Mouse (Mus musculus) liver, embryonic 16.5 days (tissue): ENCODE data around the gene Crip3. TPM values are rescaled to one million over a fixed set of nuclear protein-coding genes. Genes with fewer than 3 reads are reported as not detected.

Experiments
- ATAC-seq: fragments of 200-750 bp; cut with Nextera tagmentation; 2 replicates; pipeline ENCODE4 v1.8.0; 2017; ENCODE audit warnings: low read depth, mild to moderate bottlenecking, moderate number of reproducible peaks, moderate library complexity
- H3K27ac ChIP-seq: fragments of 300-500 bp; sonication (generic); 2 replicates; pipeline ENCODE4 v1.5.1; 2014; ENCODE audit warnings: mild to moderate bottlenecking, low read length
- H3K27me3 ChIP-seq: fragments of 300-500 bp; sonication (generic); 2 replicates; pipeline ENCODE4 v1.6.1; 2014; ENCODE audit warnings: low read depth, low read length, mixed read lengths; ENCODE audit not compliant: control insufficient read depth, insufficient read depth
- H3K36me3 ChIP-seq: fragments of 300-500 bp; sonication (generic); 2 replicates; pipeline ENCODE4 v1.6.1; 2014; ENCODE audit warnings: mild to moderate bottlenecking; ENCODE audit not compliant: control insufficient read depth, insufficient read depth
- H3K4me1 ChIP-seq: fragments of 300-500 bp; sonication (generic); 2 replicates; pipeline ENCODE4 v1.6.1; 2014; ENCODE audit warnings: low read depth, low read length, mixed read lengths; ENCODE audit not compliant: control insufficient read depth
- H3K4me2 ChIP-seq: fragments of 300-500 bp; sonication (generic); 2 replicates; pipeline ENCODE4 v1.6.1; 2014; ENCODE audit warnings: low read depth, low read length, mixed read lengths
- H3K4me3 ChIP-seq: fragments of 300-500 bp; sonication (generic); 2 replicates; pipeline ENCODE4 v1.5.1; 2014; ENCODE audit warnings: low read depth, mild to moderate bottlenecking, low read length
- H3K9ac ChIP-seq: fragments of 300-500 bp; sonication (generic); 2 replicates; pipeline ENCODE4 v1.6.1; 2014; ENCODE audit warnings: low read depth, low read length
- H3K9me3 ChIP-seq: fragments of 300-500 bp; sonication (generic); replicated peaks from 2 replicates; pipeline ENCODE4 v1.6.1; 2016; ENCODE audit warnings: low read length; ENCODE audit not compliant: control insufficient read depth
- WGBS: fragments of 180-500 bp; shearing (Covaris S2); extraction: QIAGEN DNeasy Blood & Tissue Kit; methylation state at CpG from one replicate; pipeline ENCODE4 v1.1.7; 2014; ENCODE audit not compliant: insufficient replicate concordance; 5-methylcytosine and 5-hydroxymethylcytosine counted together
- polyA plus RNA-seq: library from polyadenylated mRNA; unstranded; fragments of >200 nt; fragmentation: Nextera tagmentation; extraction: Ambion mirVana; gene quantifications from 2 replicates; pipeline ENCODE4 v1.2.1, GENCODE M21; 2015

Gene Crip3
- polyA plus RNA-seq, 1 experiment from 2014 or later = not detected

GRCm38 (mm10) chr17:46419717-46420116, 9.0 kb upstream of the Crip3 start:
- no peaks in the 10 kb centered on the region for H3K4me1 ChIP-seq

GRCm38 (mm10) chr17:46426496-46426895, 2.2 kb upstream of the Crip3 start:
- H3K9me3 ChIP-seq = no peaks in the 10 kb centered on the region
- no peaks in the 10 kb centered on the region for H3K27me3 ChIP-seq
- no peak overlapping the region for H3K4me2 ChIP-seq
- no peaks in the 10 kb centered on the region for H3K4me1 ChIP-seq
- no peak for ATAC-seq
- no peak overlapping the region for H3K9ac ChIP-seq
- no peak overlapping the region for H3K4me3 ChIP-seq
- H3K36me3 ChIP-seq = no peaks in the 10 kb centered on the region
- no peak overlapping the region for H3K27ac ChIP-seq

More at GRCm38 (mm10) chr17:46419717-46420116, 9.0 kb upstream of the Crip3 start:
- no peak overlapping the region for H3K4me3 ChIP-seq
- no peak overlapping the region for H3K4me2 ChIP-seq
- H3K9ac ChIP-seq = no peak overlapping the region
- H3K9me3 ChIP-seq = no peaks in the 10 kb centered on the region
- no peak overlapping the region for H3K27ac ChIP-seq
- no peaks in the 10 kb centered on the region for H3K27me3 ChIP-seq
- H3K36me3 ChIP-seq = no peaks in the 10 kb centered on the region
- ATAC-seq = no peak

GRCm38 (mm10) chr17:46433627-46434026, 4.9 kb downstream of the Crip3 start:
- no peak overlapping the region for H3K9ac ChIP-seq
- H3K4me3 ChIP-seq = no peak overlapping the region
- H3K4me1 ChIP-seq = no peaks in the 10 kb centered on the region
- peak overlapping the region; percentile 37 for H3K4me2 ChIP-seq
- H3K27ac ChIP-seq = no peak overlapping the region
- peak; percentile 55; the same call in 1 of the 2 replicates for ATAC-seq
- peaks cover 5% of the 10 kb centered on the region for H3K27me3 ChIP-seq
- 8% methylated on average over 17 of the region's 17 CpGs for WGBS
- no peaks in the 10 kb centered on the region for H3K36me3 ChIP-seq
- H3K9me3 ChIP-seq = no peaks in the 10 kb centered on the region

GRCm38 (mm10) chr17:46436672-46437366, 8.1 kb downstream of the Crip3 start:
- no peak overlapping the region for H3K27ac ChIP-seq
- no peaks in the 10 kb centered on the region for H3K36me3 ChIP-seq
- no peak overlapping the region for H3K4me2 ChIP-seq
- H3K4me3 ChIP-seq = no peak overlapping the region
- H3K27me3 ChIP-seq = peaks cover 5% of the 10 kb centered on the region
- H3K4me1 ChIP-seq = no peaks in the 10 kb centered on the region
- H3K9me3 ChIP-seq = no peaks in the 10 kb centered on the region
- ATAC-seq = no peak
- WGBS = 21% methylated on average over 23 of the region's 23 CpGs
- H3K9ac ChIP-seq = no peak overlapping the region

- Histone ChIP-seq H3K9me3 (no peaks in the 10 kb centered on the region), H3K4me2 (no peak within 1 kb of the TSS), H3K4me3 (no peak within 1 kb of the TSS), H3K4me1 (no peaks in the 10 kb centered on the region), H3K36me3 (no peaks in the 10 kb centered on the region), H3K27ac (no peak within 1 kb of the TSS), H3K9ac (no peak within 1 kb of the TSS), H3K27me3 (peaks cover 6% of the 10 kb centered on the region)
- peak; percentile 37; the same call in 1 of the 2 replicates for ATAC-seq
- 59% methylated on average over 4 of the region's 4 CpGs for WGBS
These were observed 9.7 kb downstream of the Crip3 start, which contains the start of gene Slc22a7 for GRCm38 (mm10) chr17:46438298-46438873. Gene Slc22a7, minus strand, starts transcription at chr17:46438457.

- Histone ChIP-seq H3K27ac (no peak overlapping the region), H3K4me1 (no peaks in the 10 kb centered on the region), H3K27me3 (peaks cover 14% of the 10 kb centered on the region), H3K36me3 (no peaks in the 10 kb centered on the region), H3K9me3 (no peaks in the 10 kb centered on the region), H3K9ac (no peak overlapping the region), H3K4me2 (no peak overlapping the region), H3K4me3 (no peak overlapping the region)
- 73% methylated on average over 10 of the region's 10 CpGs for WGBS
- ATAC-seq = no peak
These were observed 10.4 kb downstream of the Crip3 start for GRCm38 (mm10) chr17:46439176-46439575.

GRCm38 (mm10) chr17:46444839-46445579, 16.3 kb downstream of the Crip3 start:
- ATAC-seq = no peak
- 4% methylated on average over 49 of the region's 50 CpGs for WGBS
- H3K9ac ChIP-seq = no peak overlapping the region
- H3K4me3 ChIP-seq = no peak overlapping the region
- no peak overlapping the region for H3K27ac ChIP-seq
- no peaks in the 10 kb centered on the region for H3K36me3 ChIP-seq
- peaks cover 32% of the 10 kb centered on the region for H3K27me3 ChIP-seq
- no peak overlapping the region for H3K4me2 ChIP-seq
- no peaks in the 10 kb centered on the region for H3K9me3 ChIP-seq
- no peaks in the 10 kb centered on the region for H3K4me1 ChIP-seq

- 70% methylated on average over 16 of the region's 16 CpGs for WGBS
- no peak overlapping the region for H3K9ac ChIP-seq
- peaks cover 32% of the 10 kb centered on the region for H3K27me3 ChIP-seq
- no peak overlapping the region for H3K4me3 ChIP-seq
- no peak for ATAC-seq
- H3K36me3 ChIP-seq = no peaks in the 10 kb centered on the region
- no peaks in the 10 kb centered on the region for H3K4me1 ChIP-seq
- H3K27ac ChIP-seq = no peak overlapping the region
- no peaks in the 10 kb centered on the region for H3K9me3 ChIP-seq
- H3K4me2 ChIP-seq = no peak overlapping the region
These were observed 17.5 kb downstream of the Crip3 start for GRCm38 (mm10) chr17:46446264-46446663.

- no peak overlapping the region for H3K4me3 ChIP-seq
- WGBS = 38% methylated on average over 5 of the region's 5 CpGs
- H3K36me3 ChIP-seq = no peaks in the 10 kb centered on the region
- H3K9me3 ChIP-seq = no peaks in the 10 kb centered on the region
- H3K9ac ChIP-seq = no peak overlapping the region
- peaks cover 7% of the 10 kb centered on the region for H3K4me1 ChIP-seq
- peaks cover 46% of the 10 kb centered on the region for H3K27me3 ChIP-seq
- ATAC-seq = no peak
- no peak overlapping the region for H3K27ac ChIP-seq
- no peak overlapping the region for H3K4me2 ChIP-seq
These were observed 24.0 kb downstream of the Crip3 start for GRCm38 (mm10) chr17:46452683-46453082.
